Mouse (Mus musculus): ENCODE measurements at regions not wholly inside any gene's neighbourhood (a gene's known extent, or its start where the extent isn't known, plus 50 kb on each side); places are given as distances from the start of the nearest gene placed in this dataset.
A peak's percentile ranks its signal among the peaks of the same experiment; 100 is the strongest.

- intact Hi-C loops (cut with DNase I) = no loop called here
- no peak for DNase-seq (ENCODE audit: low spot score in 2 of 2)
Observed at GRCm38 (mm10) chr7:58151713-58152112, 504.3 kb upstream of the Atp10a start.

- intact Hi-C loops (cut with DNase I) = no loop called here
- peak; percentile 10 to 71 for DNase-seq (ENCODE audit: low spot score in 2 of 2)
Observed at GRCm38 (mm10) chr7:58184913-58185312, 471.1 kb upstream of the Atp10a start.

DNA sequence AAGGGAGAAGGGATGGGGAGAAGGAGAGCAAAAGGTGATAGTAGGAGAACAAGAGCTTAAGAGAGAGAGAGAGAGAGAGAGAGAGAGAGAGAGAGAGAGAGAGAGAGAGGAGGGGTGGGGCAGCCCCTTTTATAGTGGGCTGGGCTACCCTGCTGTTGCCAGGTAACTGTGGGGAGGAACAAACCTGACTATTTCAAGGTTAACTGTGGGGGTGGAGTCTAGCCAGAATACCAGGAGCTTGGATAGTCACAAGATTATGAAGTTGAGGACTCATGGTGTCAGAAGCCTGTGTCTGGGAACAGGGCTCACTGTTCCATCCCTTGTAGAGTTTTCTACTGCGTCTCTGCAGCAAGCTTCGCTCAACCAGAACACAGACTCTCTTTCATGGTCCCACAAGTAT is 438.2 kb upstream of the Atp10a start:
- no peak for DNase-seq (ENCODE audit: low spot score in 2 of 2)
- intact Hi-C loops (cut with DNase I) = no loop called here

DNA sequence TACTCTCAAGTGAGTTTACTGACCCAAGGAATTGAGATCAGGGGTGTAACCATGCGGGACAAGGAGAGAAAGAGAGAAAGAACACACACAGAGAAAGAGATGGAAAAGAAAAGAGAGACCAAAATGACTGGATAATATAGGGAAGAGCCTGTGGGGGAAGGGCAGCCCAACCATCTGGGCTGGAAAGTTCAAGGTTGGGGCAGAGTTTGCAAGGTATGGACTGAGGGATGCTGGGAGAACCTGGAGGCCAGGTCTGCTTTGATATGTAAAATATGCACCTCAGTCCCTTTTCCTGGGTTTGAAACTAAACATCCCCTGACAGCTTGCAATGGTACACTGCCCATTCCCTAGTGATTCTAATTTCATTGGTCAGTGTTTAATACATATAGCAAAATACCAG is 431.2 kb upstream of the Atp10a start:
- intact Hi-C loops (cut with DNase I) = no loop called here
- no peak for DNase-seq (ENCODE audit: low spot score in 2 of 2)

DNA sequence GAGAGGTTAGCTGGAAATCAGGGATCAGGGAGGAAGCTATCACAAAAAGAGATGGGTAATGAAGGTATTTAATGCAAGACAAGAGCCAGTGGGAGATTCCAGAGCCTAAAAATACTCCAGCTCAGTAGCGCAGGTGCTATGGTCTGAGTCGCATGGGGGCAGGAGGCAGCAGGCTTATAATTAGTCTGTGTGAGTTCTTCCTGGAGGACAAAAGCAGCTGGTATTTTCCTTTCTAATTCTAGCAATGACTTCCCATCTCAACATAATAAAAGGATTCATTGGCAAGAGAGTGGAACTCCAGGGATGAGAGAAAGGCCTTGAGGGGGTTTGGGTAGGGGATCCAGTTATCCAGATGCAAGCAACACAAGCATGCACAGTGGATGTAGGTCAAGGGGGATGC is 430.3 kb upstream of the Atp10a start:
- intact Hi-C loops (cut with DNase I) = no loop called here
- peak in 1 of 2 experiments; percentile 60 for DNase-seq (ENCODE audit: low spot score in 2 of 2)

DNA sequence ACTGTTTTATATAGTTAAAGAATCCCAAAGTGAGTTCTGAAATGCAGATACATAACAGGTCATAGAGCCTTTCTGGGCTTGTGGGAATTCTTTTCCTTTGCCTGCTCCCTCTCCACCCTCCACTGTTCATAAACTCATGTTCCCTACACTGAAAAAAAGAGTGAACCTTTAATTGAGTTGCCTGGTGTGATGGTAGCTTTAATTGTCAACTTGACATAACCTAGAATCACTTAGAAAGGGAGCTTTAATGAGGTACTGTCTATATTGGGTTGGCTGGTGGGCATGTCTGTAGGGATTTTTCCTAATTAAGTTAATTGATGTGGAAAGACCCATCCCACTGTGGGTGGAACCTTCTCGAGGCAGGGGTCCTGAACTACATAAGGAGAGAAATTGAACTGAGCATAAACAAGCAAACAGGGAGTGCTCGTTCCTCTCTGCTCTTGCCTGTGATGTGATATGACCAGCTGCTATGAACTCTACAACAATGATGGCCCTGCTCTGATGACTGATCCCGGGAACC is 425.7 kb upstream of the Atp10a start:
- DNase-seq (ENCODE audit: low spot score in 2 of 2) = no peak
- intact Hi-C loops (cut with DNase I) = no loop called here

- peak in 1 of 2 experiments; percentile 58 for DNase-seq (ENCODE audit: low spot score in 2 of 2)
Observed at GRCm38 (mm10) chr7:58230943-58231342, 425.0 kb upstream of the Atp10a start.

DNA sequence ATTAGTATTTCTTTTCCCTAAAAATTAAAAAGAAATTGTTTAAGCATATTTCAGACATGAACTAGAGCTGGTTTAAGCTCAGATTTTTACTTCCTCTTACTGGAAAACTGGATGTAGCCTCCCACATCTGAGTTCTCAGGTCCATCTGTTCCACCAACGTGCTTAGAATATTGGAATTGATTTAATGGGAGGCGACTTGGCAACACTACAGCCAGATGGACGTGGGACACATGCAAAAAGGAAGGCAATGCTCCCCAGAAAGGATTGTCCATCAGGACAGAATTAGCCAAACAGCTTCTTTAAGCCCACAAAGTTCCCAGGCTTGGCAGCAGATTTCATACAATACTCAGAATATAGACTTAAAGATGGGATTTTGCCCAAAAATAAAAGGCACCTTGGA is 408.7 kb upstream of the Atp10a start:
- intact Hi-C loops (cut with DNase I) = loop anchor here (5.0 kb wide), 1 partner anchor 135 kb away; no protein-coding TSS in a partner anchor
- DNase-seq (ENCODE audit: low spot score in 2 of 2) = peak; percentile 69 to 94

More at GRCm38 (mm10) chr7:58230943-58231342, 425.0 kb upstream of the Atp10a start:
- intact Hi-C loops (cut with DNase I) = no loop called here

Data from left cerebral cortex, postnatal 25 days (tissue).